Mouse (Mus musculus): ENCODE data around the gene Rbm44.

DNA sequence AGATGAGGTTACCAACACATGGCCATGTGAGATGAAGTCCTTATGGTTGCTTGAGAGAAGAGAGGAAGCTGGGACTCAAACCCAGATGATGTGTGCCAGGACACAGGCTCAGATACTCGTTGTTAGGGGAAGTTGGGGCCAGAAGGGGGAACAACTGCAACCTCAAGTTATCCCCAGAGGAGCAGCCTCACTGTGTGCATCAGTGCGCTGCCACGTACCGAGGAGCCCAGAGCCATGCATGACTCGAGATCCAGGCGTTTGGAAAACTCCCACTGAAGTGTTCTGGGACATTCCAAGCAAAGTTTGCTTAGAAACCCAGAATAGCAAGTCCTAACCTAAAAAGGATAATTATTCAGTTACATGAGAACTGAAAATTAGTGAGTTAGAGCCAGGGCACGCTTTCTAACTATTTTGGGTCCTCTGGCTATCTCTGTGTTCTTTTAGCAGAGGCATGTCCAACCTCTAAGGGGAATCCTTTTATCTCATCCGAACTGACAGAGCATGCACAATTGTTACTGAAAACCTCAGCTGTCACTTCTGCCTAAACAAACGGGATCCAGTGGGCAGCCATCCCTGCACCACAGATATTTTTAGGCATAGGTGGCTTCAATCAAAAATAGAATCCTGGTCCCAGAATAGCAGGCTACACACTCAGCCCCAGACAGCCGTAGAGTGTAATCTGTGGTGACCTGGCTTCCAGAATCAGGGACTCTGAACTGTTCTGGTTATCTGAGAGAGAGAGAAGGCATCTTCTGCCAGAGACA lies 71.8 kb downstream of the Rbm44 start:
- TF ChIP-seq CTCF (IDR thresholded peaks at IDR 0.05; ENCODE audit: borderline replicate concordance, extremely low read depth, insufficient read depth, insufficient read length), result no peak
- TF ChIP-seq POLR2A (IDR thresholded peaks at IDR 0.05; ENCODE audit: borderline replicate concordance, extremely low read depth, insufficient read depth, insufficient read length, poor library complexity, severe bottlenecking), result no peak
